Mouse (Mus musculus) myocyte (in vitro differentiated cells): ENCODE results near the gene Rin3.

Source experiments
- CEBPB ChIP-seq: IDR thresholded peaks from 2 replicates; pipeline ENCODE4 v1.6.1; 2011; ENCODE audit warnings: mild to moderate bottlenecking, moderate library complexity; ENCODE audit not compliant: poor library complexity, insufficient read depth, severe bottlenecking
- MAX ChIP-seq: IDR thresholded peaks from one replicate; pipeline ENCODE4 v1.6.1; 2011; ENCODE audit warnings: low read depth, mild to moderate bottlenecking, control low read depth
- POLR2A ChIP-seq: IDR thresholded peaks from one replicate; pipeline ENCODE4 v1.6.1; 2011; ENCODE audit warnings: low read depth, mild to moderate bottlenecking, control low read depth, moderate library complexity; ENCODE audit not compliant: insufficient read length
- REST ChIP-seq: IDR thresholded peaks from one replicate; pipeline ENCODE4 v1.6.1; 2011; ENCODE audit warnings: mild to moderate bottlenecking, control low read depth, moderate library complexity; ENCODE audit not compliant: insufficient read depth, insufficient read length
- TCF12 ChIP-seq: IDR thresholded peaks from one replicate; pipeline ENCODE4 v1.6.1; 2011; ENCODE audit warnings: mild to moderate bottlenecking, control low read depth; ENCODE audit not compliant: poor library complexity, insufficient read depth, severe bottlenecking

DNA sequence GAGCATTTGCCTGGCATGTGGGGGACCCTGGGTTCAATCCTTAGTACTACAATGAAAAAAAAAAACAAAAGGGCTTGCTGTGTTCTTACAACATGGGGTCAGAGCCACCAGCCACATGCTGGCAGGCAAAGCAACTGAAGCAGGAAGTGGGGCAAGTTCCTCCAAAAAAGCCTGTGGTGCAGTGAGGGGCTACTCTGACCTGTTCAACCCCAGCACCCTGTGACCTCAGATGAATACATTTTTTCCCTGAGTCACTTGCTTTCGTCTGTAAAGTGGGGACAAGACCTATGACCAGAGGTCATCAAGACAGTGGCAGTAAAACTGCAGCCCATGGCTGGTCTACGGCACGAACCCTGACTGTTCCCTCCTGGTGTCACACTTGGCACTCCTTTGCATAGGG lies 84.2 kb downstream of the Rin3 start:
- no peak for TF ChIP-seq POLR2A
- TF ChIP-seq CEBPB: no peak
- TF ChIP-seq MAX: no peak
- no peak for TF ChIP-seq TCF12
- TF ChIP-seq REST: no peak
